Mouse (Mus musculus): ENCODE measurements around the gene Crybg3. TPM values are rescaled to one million over a fixed set of nuclear protein-coding genes. Genes with fewer than 3 reads are reported as not detected.

Gene Crybg3
- polyA plus RNA-seq, 1 experiment from 2014 or later: 7.3 TPM

Other genes starting within 250 kb of the Crybg3 start
- gene Olfr209, start 237.0 kb downstream of the Crybg3 start, polyA plus RNA-seq (2014; fragmentation: Nextera tagmentation; extraction: Ambion mirVana): not detected in 2 replicates
- 0.11 TPM in 1 of 2 replicates, not detected in the other for gene Gabrr3, start 193.6 kb downstream of the Crybg3 start, polyA plus RNA-seq (2014; fragmentation: Nextera tagmentation; extraction: Ambion mirVana)
- 25.9 and 26.7 TPM in 2 replicates for gene Riox2, start 129.2 kb downstream of the Crybg3 start, polyA plus RNA-seq (2014; fragmentation: Nextera tagmentation; extraction: Ambion mirVana)
- gene Arl6, start 38.4 kb upstream of the Crybg3 start, polyA plus RNA-seq (2014; fragmentation: Nextera tagmentation; extraction: Ambion mirVana): 47.5 and 50.0 TPM in 2 replicates

Data from neural tube, embryonic 11.5 days (tissue).